Mouse (Mus musculus) embryonic facial prominence, embryonic 10.5 days (tissue): ENCODE measurements around the gene Prkch. TPM values are rescaled to one million over a fixed set of nuclear protein-coding genes. Genes with fewer than 3 reads are reported as not detected.

Experiments
- DNase-seq: peaks from one replicate; pipeline ENCODE4 v3.0.0-alpha.2; 2017; ENCODE audit warnings: low spot score
- H3K27ac ChIP-seq: fragments of 300-500 bp; sonication (generic); replicated peaks from 2 replicates; pipeline ENCODE4 v1.5.1; 2016; ENCODE audit warnings: mild to moderate bottlenecking
- H3K27me3 ChIP-seq: fragments of 300-500 bp; sonication (generic); replicated peaks from 2 replicates; pipeline ENCODE4 v1.6.1; 2016; ENCODE audit warnings: low read depth, mild to moderate bottlenecking; ENCODE audit not compliant: poor library complexity, severe bottlenecking
- H3K36me3 ChIP-seq: fragments of 300-500 bp; sonication (generic); replicated peaks from 2 replicates; pipeline ENCODE4 v1.6.1; 2016; ENCODE audit warnings: mild to moderate bottlenecking, moderate library complexity
- H3K4me1 ChIP-seq: fragments of 300-500 bp; sonication (generic); 2 replicates; pipeline ENCODE4 v1.6.1; 2016
- H3K4me3 ChIP-seq: fragments of 300-500 bp; sonication (generic); 2 replicates; pipeline ENCODE4 v1.5.1; 2016; ENCODE audit warnings: mild to moderate bottlenecking, moderate library complexity
- H3K9me3 ChIP-seq: fragments of 300-500 bp; sonication (generic); 2 replicates; pipeline ENCODE4 v1.6.1; 2016; ENCODE audit warnings: mild to moderate bottlenecking
- WGBS: fragments of 180-500 bp; shearing (Covaris S2); methylation state at CpG from one replicate; pipeline ENCODE4 v1.1.7; 2016; 5-methylcytosine and 5-hydroxymethylcytosine counted together
- polyA plus RNA-seq: library from polyadenylated mRNA; unstranded; fragments of >200 nt; fragmentation: Nextera tagmentation; extraction: Ambion mirVana; gene quantifications from 2 replicates; pipeline ENCODE4 v1.2.1, GENCODE M21; 2016

The Prkch gene
- polyA plus RNA-seq, 1 experiment from 2014 or later, result 6.7 TPM

DNA sequence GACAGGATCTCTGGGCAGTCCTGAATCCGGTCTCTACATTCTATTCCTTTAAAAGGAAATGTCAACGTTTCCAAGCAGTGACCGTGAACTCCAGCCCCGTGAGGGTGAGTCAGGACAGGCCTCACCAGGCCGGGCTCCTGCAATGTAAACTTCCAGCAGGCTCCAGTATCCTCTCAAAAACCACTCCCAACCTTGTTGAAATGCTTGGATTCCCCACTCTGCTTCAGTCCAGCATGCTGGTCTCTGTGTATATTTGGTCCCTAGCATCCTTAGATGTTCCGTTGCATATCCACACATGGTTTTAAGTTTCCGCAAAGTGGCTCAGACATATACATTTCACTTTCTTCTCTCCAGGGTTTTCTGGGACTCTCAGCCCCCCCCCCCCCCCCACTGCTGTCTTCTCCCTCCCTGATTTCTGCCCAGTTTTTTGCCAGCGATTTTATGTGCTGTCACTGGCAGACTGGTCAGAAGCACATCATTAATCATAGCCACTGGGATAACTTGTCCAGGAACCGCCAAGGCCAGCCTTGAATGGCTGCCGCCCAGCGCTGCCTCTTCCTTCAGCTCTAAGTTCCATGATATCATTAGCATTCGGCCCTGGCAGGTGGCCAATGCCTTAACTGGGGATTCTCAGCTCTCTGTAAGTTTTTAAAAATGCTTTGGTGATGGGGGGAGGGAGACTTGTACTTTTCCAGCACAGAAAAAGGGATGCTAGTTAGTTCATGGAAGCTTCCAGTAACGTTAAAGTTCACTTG, 225.6 kb downstream of the Prkch start:
- DNase-seq, result no peak
- Histone ChIP-seq H3K4me1 (peaks cover 12% of the 10 kb centered on the region), H3K4me3 (no peak overlapping the region), H3K27ac (no peak overlapping the region), H3K9me3 (no peaks in the 10 kb centered on the region), H3K36me3 (no peaks in the 10 kb centered on the region), H3K27me3 (no peaks in the 10 kb centered on the region)
- 71% methylated on average over 13 of the region's 13 CpGs for WGBS

DNA sequence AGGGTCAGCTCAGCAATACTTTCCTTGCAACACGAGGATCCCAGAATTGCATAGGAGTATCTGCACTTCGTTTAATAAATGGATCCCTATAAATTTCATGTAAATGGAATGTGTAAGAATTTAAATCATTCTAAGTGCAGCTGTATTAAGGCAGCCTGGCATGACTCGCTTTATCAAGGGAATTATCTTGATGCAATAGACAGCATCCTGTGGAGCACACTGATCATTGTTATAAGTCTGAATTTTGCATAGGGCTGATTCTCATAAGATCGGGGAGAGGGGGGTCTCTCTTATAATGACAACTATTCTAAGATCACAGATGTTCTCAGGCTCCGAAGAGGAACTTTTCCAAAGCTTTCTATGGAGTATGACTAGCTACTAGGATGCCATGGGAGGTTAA, 226.3 kb downstream of the Prkch start:
- no peak for DNase-seq
- H3K4me3 ChIP-seq, result no peak overlapping the region
- H3K9me3 ChIP-seq, result no peaks in the 10 kb centered on the region
- no peaks in the 10 kb centered on the region for H3K27me3 ChIP-seq
- H3K4me1 ChIP-seq, result peaks cover 12% of the 10 kb centered on the region
- H3K27ac ChIP-seq, result no peak overlapping the region
- WGBS, result 86% methylated on average over 5 of the region's 5 CpGs
- H3K36me3 ChIP-seq, result no peaks in the 10 kb centered on the region

DNA sequence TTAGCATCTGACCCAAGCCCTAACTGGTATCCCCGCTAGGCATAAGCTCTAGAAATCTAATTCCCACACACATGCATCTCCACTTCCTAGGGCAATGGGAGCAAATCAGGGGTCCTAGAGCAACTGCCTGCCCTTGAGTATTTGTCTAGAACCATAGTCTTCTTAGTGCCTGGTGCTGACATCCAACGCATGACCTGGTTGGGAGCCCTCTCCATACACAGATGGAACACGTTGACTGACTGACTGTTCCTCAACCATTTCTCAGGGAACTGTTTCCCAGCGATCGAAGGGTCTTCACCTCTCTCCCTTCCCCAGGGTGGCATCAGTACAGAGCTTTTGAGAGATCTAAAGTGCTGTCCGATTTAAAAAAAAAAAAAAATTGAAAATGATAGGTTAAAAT, 227.6 kb downstream of the Prkch start:
- Histone ChIP-seq H3K27ac (no peak overlapping the region), H3K27me3 (no peaks in the 10 kb centered on the region), H3K9me3 (no peaks in the 10 kb centered on the region), H3K4me1 (peaks cover 12% of the 10 kb centered on the region), H3K36me3 (no peaks in the 10 kb centered on the region), H3K4me3 (no peak overlapping the region)
- WGBS, result 80% methylated on average over 6 of the region's 6 CpGs
- no peak for DNase-seq

DNA sequence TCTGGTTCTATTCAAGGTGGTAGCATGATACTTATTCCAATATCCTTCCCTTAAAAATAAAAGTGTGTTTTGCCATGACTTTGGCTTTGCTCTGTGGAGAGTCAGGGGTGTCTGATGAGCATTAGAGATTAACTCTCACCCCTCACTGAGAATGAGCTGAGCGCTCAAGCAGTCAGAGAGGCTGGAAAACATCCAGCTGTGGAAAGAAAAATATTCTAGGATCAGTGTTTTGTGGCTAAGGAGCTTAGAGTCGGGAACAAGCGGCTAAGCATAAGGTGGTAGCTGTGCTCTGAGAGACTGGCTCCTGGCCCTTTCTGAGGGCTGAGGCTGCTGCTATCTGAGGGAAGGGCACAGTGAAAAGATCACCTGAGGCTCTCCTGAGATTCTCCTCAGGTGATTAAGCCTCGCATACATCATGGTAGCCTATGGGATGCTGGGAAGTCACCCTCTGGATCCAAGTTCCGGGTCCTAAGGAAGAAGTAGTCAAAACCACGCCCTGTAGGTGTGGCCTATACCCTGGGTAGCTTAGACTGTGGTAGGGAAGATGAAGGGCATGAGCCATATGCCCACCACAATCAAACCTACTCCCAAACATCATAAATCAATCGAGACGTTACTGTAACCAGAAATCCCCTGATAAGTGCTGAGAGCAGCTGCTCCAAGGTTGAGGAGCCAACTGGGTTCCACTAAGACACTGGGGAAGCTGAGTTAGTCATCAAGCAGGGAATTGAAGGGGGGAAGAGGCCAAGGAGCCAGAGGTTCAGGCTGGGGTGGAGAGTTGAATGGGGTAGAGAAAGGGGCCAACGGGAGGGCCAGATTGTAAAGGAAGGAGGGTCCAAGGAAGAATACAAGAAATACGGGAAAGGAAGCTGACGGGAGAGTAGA, 228.7 kb downstream of the Prkch start:
- H3K36me3 ChIP-seq, result no peaks in the 10 kb centered on the region
- 77% methylated on average over 11 of the region's 11 CpGs for WGBS
- no peaks in the 10 kb centered on the region for H3K9me3 ChIP-seq
- DNase-seq, result no peak
- no peaks in the 10 kb centered on the region for H3K27me3 ChIP-seq
- no peak overlapping the region for H3K27ac ChIP-seq
- peaks cover 12% of the 10 kb centered on the region for H3K4me1 ChIP-seq
- no peak overlapping the region for H3K4me3 ChIP-seq

DNA sequence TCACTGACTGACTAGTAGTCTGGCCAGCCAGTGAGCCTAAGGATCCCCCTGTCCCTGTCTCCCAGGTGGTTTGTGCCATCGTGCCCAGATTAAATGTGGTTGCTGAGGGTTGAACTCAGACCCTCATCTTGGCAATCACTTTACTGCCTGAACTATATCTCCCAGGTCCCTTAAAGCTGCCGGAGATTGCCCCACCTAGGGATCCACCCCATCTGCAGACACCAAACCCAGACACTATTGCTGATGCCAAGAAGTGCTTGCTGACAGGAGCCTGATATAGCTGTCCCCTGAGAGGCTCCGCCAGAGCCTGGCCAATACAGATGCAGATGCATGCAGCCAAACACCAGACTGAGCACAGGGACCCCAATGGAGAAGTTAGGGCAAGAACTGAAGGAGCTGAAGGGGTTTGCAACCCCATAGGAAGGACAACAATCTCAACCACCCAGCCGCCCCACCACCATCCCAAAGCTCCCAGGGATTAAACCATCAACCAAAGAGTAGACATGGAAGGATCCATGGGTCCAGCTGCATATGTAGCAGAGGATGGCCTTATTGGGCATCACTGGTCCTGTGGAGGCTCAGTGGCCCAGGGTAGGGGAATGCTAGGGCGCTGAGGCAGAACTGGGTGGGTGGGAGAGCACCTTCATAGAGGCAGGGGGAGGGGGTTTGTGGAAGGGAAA, 229.6 kb downstream of the Prkch start:
- 92% methylated on average over 5 of the region's 5 CpGs for WGBS

DNA sequence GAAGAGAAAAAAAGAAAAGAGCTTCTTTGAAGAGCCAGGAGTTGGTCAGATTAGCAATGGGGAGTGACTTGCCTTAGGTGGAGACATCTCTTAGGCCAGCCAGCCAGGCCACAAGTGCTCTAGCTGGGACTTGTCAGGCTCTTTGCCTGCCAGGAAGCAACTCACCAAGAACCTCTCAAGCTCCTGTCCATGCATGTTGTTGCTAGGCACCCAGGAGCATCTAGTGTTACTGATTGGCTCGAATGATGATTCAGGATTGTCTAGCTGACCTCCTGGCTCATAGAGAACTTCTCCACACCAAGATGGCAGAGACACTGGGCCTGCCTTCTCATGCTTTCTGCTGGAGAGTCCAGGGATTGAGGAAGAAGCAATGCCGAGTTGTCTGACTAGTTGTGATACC, 230.3 kb downstream of the Prkch start:
- WGBS, result 85% methylated on average over 2 of the region's 2 CpGs
- H3K4me1 ChIP-seq, result peaks cover 9% of the 10 kb centered on the region
- DNase-seq, result no peak
- H3K9me3 ChIP-seq, result no peaks in the 10 kb centered on the region
- no peak overlapping the region for H3K4me3 ChIP-seq
- no peak overlapping the region for H3K27ac ChIP-seq
- no peaks in the 10 kb centered on the region for H3K27me3 ChIP-seq
- no peaks in the 10 kb centered on the region for H3K36me3 ChIP-seq

More for the DNA sequence above, 229.6 kb downstream of the Prkch start:
- Histone ChIP-seq H3K27me3 (no peaks in the 10 kb centered on the region), H3K27ac (no peak overlapping the region), H3K4me3 (no peak overlapping the region), H3K9me3 (no peaks in the 10 kb centered on the region), H3K4me1 (peaks cover 12% of the 10 kb centered on the region), H3K36me3 (no peaks in the 10 kb centered on the region)
- no peak for DNase-seq

DNA sequence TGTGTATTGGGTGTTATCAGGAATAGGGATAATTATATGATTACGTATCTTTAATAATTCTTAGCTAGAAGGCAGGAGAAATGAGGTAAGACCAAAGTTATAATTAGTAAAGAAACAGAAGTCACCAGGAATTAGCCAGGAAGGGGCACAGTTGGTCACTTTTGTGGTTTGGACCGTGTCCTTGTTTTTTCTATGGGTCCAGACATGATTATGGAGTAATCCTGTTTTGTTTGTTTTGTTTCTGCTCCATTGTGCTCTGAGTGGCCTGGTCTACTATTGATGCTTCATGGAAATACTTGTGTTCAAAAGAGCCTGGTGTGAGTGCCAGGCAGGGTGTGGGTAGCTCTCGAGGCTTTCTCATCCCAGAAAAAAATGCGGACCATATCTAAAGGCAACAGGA, 230.9 kb downstream of the Prkch start:
- no peak for DNase-seq
- WGBS, result 82% methylated on average over 4 of the region's 4 CpGs

DNA sequence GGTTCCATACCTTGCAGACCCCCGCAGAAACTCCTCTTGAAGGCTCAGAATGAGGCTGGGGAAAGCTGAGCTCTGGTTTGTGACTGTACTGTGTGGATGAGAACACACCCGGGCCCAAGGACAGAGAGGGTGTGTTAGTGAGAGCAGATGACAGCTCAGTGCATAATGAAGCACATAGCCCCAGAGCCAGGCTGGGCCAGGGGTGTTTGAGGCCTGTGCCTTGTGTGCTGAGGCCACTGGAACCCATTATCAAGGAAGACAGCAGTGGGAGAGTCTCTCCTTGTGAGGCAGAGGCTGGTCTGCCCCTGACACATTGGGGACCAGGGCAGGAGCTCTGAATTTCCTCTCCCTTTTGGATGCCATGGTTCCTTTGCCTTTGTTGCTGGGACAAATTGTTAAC, 231.3 kb downstream of the Prkch start:
- no peak for DNase-seq
- 71% methylated on average over 2 of the region's 2 CpGs for WGBS
- Histone ChIP-seq H3K4me3 (no peak overlapping the region), H3K4me1 (0 out of 2 replicates have a peak, but pooled peaks cover 3% of the 10 kb centered on the region), H3K9me3 (no peaks in the 10 kb centered on the region), H3K27ac (no peak overlapping the region), H3K36me3 (no peaks in the 10 kb centered on the region), H3K27me3 (no peaks in the 10 kb centered on the region)

More for the DNA sequence above, 230.9 kb downstream of the Prkch start:
- Histone ChIP-seq H3K27ac (no peak overlapping the region), H3K27me3 (no peaks in the 10 kb centered on the region), H3K36me3 (no peaks in the 10 kb centered on the region), H3K9me3 (no peaks in the 10 kb centered on the region), H3K4me1 (peaks cover 4% of the 10 kb centered on the region), H3K4me3 (no peak overlapping the region)

DNA sequence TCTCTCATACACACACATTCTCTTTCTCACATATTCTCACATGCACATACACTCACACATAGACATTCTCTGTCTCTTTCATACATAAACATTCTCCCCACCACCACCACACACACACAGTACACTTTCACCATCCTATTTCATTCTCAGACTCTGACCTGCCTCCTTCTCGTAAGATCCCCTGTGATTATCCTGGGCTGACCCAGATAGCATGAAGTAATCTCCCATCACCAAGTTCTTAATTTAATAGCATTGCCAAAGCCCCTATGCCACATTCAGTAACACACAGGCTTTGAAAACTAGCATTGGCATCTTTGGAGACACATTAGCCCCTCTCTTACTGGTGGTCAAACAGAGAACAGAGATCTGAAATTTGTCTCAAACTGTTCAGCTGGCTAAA, 232.3 kb downstream of the Prkch start:
- WGBS, result 77% methylated on average over 1 of the region's 1 CpGs
- Histone ChIP-seq H3K9me3 (no peaks in the 10 kb centered on the region), H3K4me1 (0 out of 2 replicates have a peak, but pooled peaks cover 1% of the 10 kb centered on the region), H3K27me3 (no peaks in the 10 kb centered on the region), H3K27ac (no peak overlapping the region), H3K36me3 (no peaks in the 10 kb centered on the region), H3K4me3 (no peak overlapping the region)
- DNase-seq, result no peak

DNA sequence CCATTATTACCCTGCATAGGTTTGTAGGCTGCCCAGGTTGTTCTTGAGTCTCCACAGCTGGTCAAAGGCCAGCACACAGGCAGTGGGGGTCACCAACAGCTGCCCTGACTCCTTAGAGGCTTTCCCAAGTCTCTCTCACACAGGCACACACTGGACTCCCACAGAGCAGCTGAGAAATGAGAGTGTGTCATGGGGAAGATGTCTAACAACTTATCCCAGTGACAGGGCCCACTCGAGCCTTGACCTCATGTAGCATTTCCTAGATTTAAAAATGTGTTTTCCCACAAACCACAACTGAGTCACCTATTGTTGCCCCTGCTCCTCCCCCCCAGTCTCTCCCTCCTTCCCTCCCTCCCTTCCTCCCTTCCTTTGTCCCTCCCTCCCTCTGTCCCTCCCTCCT, 234.2 kb downstream of the Prkch start:
- 64% methylated on average over 1 of the region's 1 CpGs for WGBS
- no peak for DNase-seq
- H3K27me3 ChIP-seq, result no peaks in the 10 kb centered on the region
- no peaks in the 10 kb centered on the region for H3K9me3 ChIP-seq
- no peak overlapping the region for H3K4me3 ChIP-seq
- no peaks in the 10 kb centered on the region for H3K4me1 ChIP-seq
- no peak overlapping the region for H3K27ac ChIP-seq
- H3K36me3 ChIP-seq, result no peaks in the 10 kb centered on the region

DNA sequence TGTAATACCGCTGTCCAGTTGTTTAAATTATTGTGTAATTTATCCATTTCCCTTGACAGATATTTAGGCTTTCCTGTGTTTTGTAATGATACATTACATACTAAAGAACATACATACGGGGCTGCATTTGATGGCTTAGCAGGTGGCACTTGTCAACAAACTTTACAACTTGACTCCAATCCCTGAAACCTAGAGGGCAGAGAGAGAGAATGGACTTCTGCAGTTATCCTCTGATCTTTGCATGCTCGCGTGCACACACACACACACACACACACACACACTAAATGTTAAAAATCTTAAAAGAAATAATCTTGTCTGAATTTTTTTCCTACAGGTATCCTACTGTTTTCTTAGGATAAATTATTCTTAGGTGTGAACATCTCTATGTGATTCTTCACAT, 236.6 kb downstream of the Prkch start:
- DNase-seq, result no peak
- H3K9me3 ChIP-seq, result no peaks in the 10 kb centered on the region
- H3K4me1 ChIP-seq, result no peaks in the 10 kb centered on the region
- H3K36me3 ChIP-seq, result no peaks in the 10 kb centered on the region
- no peak overlapping the region for H3K4me3 ChIP-seq
- 93% methylated on average over 4 of the region's 4 CpGs for WGBS
- H3K27ac ChIP-seq, result no peak overlapping the region
- H3K27me3 ChIP-seq, result no peaks in the 10 kb centered on the region

DNA sequence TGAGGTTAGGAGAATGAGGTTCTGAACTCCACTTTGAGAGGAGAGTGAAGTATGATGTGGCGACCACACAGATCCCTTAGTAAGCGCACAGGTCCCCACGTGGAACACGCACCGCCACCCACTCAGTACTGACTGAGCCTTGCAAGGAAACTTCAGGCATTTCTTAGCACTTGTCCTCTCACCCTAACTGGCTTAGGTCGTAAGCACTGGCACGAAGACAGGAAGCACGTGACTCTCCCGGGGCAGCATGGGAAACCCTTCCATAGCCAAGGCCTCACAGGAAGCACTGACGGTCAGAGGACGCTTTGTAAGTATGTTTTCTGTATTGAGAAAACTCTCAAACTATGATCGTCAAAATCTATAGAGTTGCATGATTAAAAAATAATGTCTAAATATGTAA, 237.7 kb downstream of the Prkch start:
- WGBS, result 82% methylated on average over 12 of the region's 12 CpGs
- H3K4me3 ChIP-seq, result no peak overlapping the region
- H3K36me3 ChIP-seq, result no peaks in the 10 kb centered on the region
- no peaks in the 10 kb centered on the region for H3K4me1 ChIP-seq
- H3K27ac ChIP-seq, result no peak overlapping the region
- no peak for DNase-seq
- no peaks in the 10 kb centered on the region for H3K9me3 ChIP-seq
- no peaks in the 10 kb centered on the region for H3K27me3 ChIP-seq
